Mouse (Mus musculus) gastrocnemius, postnatal 14 days (tissue): ENCODE results near the gene Gm49339. TPM values are rescaled to one million over a fixed set of nuclear protein-coding genes. Genes with fewer than 3 reads are reported as not detected.

Source experiments
- total RNA-seq, 2 experiments: library from RNA; stranded (reverse); gene quantifications; 2 replicates each; pipeline ENCODE4 v1.2.3; 2021

Gm49339 gene
- total RNA-seq, 2 experiments from 2014 or later = 0.47 to 0.51 TPM

Other genes starting within 250 kb of the Gm49339 start
- under 1 TPM; 0.31 to 0.70 TPM for gene Lilr4b, start within 50 bp of the Gm49339 start, total RNA-seq
- gene Lilrb4a, start 10.3 kb downstream of the Gm49339 start, total RNA-seq = under 1 TPM; 0.33 to 0.70 TPM
- gene Fam162b, start 109.9 kb downstream of the Gm49339 start, total RNA-seq = not detected
- not detected for gene Gprc6a, start 150.8 kb downstream of the Gm49339 start, total RNA-seq
- not detected for gene Rfx6, start 197.1 kb downstream of the Gm49339 start, total RNA-seq